Mouse (Mus musculus) G1E (cell line): ENCODE measurements around the gene Prr22. TPM values are rescaled to one million over a fixed set of nuclear protein-coding genes. Genes with fewer than 3 reads are reported as not detected.
A peak's percentile ranks its signal among the peaks of the same experiment; 100 is the strongest.

Experiments used
- ATAC-seq: 2 replicates; pipeline ENCODE4 v1.8.0; 2016; ENCODE audit warnings: mild to moderate bottlenecking; ENCODE audit not compliant: insufficient number of reproducible peaks, poor library complexity, low FRiP score, severe bottlenecking; ENCODE audit errors: extremely low read depth
- DNase-seq: peaks from one replicate; pipeline ENCODE4 v3.0.0; 2012; ENCODE audit warnings: low spot score
- H3K27me3 ChIP-seq: 2 replicates; pipeline ENCODE4 v1.6.1; 2012; ENCODE audit warnings: mild to moderate bottlenecking, low read length, inconsistent platforms; ENCODE audit not compliant: insufficient read depth
- H3K36me3 ChIP-seq: replicated peaks from 2 replicates; pipeline ENCODE3; 2012; ENCODE audit warnings: mild to moderate bottlenecking, inconsistent platforms
- H3K4me1 ChIP-seq: 2 replicates; pipeline ENCODE4 v1.6.1; 2012; ENCODE audit warnings: low read depth, low read length, inconsistent platforms, mixed read lengths; ENCODE audit not compliant: insufficient read depth
- H3K4me3 ChIP-seq: 2 replicates; pipeline ENCODE4 v1.5.1; 2012; ENCODE audit warnings: low read depth, mild to moderate bottlenecking, inconsistent platforms, low read length, moderate library complexity, mixed read lengths
- H3K9me3 ChIP-seq: replicated peaks from 2 replicates; pipeline ENCODE4 v1.6.1; 2012; ENCODE audit warnings: inconsistent platforms
- CTCF ChIP-seq: IDR thresholded peaks from 2 replicates; pipeline ENCODE4 v1.5.1; 2012; ENCODE audit warnings: low read depth, low read length, inconsistent platforms, mixed read lengths
- GATA1 ChIP-seq: IDR thresholded peaks from 2 replicates; pipeline ENCODE4 v1.6.1; 2012; ENCODE audit warnings: borderline replicate concordance, low read length, inconsistent platforms, mixed read lengths
- GATA2 ChIP-seq: IDR thresholded peaks from 2 replicates; pipeline ENCODE4 v1.6.1; 2012; ENCODE audit warnings: low read depth, low read length, inconsistent platforms, borderline replicate concordance
- POLR2AphosphoS5 ChIP-seq: IDR thresholded peaks from 2 replicates; pipeline ENCODE4 v1.6.1; 2012; ENCODE audit warnings: low read depth, low read length, inconsistent platforms; ENCODE audit not compliant: insufficient replicate concordance
- TAL1 ChIP-seq: conservative IDR thresholded peaks from 2 replicates; pipeline ENCODE4 v1.6.1; 2012; ENCODE audit warnings: low read depth, low read length, inconsistent platforms, mixed read lengths
- polyA plus RNA-seq: library from polyadenylated mRNA; stranded (reverse); fragments of >175 nt; gene quantifications from 2 replicates; pipeline ENCODE4 v1.2.3, GENCODE M21; 2012
- total RNA-seq, 2 experiments: library from RNA; stranded (forward) in 1 of 2; stranded (reverse) in 1 of 2; fragments of 200-1000 nt in 1 of 2; fragments of >200 nt in 1 of 2; fragmentation: Nextera tagmentation in 1 of 2; gene quantifications; 2 replicates each; pipeline ENCODE4 v1.2.3; 2014 to 2017

Gene Prr22
- total and polyA plus RNA-seq, 3 experiments = 0.22 to 3.5 TPM; not detected in 1

DNA sequence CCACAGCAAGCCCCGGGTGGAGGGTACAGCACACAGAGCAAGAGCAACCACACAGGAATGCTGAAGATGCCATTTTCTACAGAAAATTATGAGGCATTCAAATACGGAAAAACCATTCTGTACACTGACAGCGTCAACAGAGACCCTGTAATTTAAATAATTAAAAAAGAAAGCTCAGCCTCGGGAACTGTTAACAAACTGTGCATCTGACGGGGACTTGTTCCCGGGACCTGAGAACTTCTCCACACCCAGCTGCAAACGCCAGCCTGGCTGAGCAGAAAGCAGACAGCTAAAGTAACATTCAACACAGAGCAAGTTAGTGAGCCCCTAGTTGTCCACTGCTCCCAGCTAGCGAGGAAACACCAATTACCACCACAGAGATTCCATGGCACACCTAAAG, 32.0 kb downstream of the Prr22 start:
- ATAC-seq (no peak), DNase-seq (no peak)
- Histone ChIP-seq H3K27me3 (no peaks in the 10 kb centered on the region), H3K36me3 (peaks cover 90% of the 10 kb centered on the region), H3K9me3 (no peaks in the 10 kb centered on the region), H3K4me1 (peaks cover 3% of the 10 kb centered on the region; the same call in 1 of the 2 replicates), H3K4me3 (no peak overlapping the region)
- TF ChIP-seq GATA2 (no peak), CTCF (no peak), GATA1 (no peak), POLR2AphosphoS5 (no peak), TAL1 (no peak)

DNA sequence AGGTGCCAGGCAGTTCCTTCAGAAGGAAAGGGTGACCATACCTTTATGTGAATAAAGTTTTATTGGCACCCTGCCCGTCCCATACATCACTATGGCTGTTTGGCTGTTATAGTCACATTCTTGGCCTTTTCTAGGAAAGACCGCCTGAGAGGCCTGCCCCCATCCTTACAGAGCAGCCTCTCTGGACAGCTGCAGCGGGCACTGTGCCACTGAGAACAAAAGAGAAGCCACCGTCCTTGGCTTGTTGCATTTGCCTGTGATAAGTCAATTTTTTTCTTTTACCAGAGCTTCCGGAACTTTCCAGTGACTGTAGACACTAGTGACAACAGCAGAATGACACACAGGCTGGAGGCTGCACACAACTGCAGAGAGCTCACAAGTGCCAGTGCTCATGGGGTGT, 34.9 kb downstream of the Prr22 start:
- peaks cover 89% of the 10 kb centered on the region for H3K36me3 ChIP-seq
- peaks cover 12% of the 10 kb centered on the region for H3K4me1 ChIP-seq
- H3K27me3 ChIP-seq = no peaks in the 10 kb centered on the region
- no peak overlapping the region for H3K4me3 ChIP-seq
- no peak for DNase-seq
- no peak for ATAC-seq
- H3K9me3 ChIP-seq = no peaks in the 10 kb centered on the region
- TF ChIP-seq TAL1 (no peak), GATA1 (no peak), CTCF (no peak), GATA2 (no peak), POLR2AphosphoS5 (no peak)

DNA sequence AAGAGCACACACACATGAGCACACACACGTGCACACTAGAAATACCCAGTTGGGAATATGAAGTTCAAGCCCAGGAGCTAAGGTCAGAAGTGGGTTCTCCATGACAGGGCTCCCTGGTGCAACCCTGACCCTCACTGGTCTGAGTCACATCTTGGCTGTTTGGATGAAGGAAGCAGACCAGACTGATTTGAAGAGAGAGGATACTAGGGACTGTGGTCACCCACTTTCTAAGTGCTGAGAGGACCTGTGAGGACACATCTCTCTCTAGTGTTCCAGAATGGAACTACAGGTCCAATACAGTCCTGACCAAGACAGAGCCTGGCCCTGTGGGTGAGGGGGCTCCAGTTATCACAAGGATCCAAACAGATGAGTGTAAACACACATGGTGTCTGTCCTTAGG, 35.7 kb downstream of the Prr22 start:
- ATAC-seq (no peak), DNase-seq (no peak)
- no peak for TF ChIP-seq GATA2
- no peak for TF ChIP-seq GATA1
- 0 out of 2 replicates have a peak, but pooled peaks have one; percentile 3 for TF ChIP-seq CTCF
- TF ChIP-seq TAL1 = no peak
- no peak overlapping the region for H3K4me3 ChIP-seq
- no peaks in the 10 kb centered on the region for H3K9me3 ChIP-seq
- no peaks in the 10 kb centered on the region for H3K27me3 ChIP-seq
- peaks cover 17% of the 10 kb centered on the region for H3K4me1 ChIP-seq
- peaks cover 88% of the 10 kb centered on the region for H3K36me3 ChIP-seq

DNA sequence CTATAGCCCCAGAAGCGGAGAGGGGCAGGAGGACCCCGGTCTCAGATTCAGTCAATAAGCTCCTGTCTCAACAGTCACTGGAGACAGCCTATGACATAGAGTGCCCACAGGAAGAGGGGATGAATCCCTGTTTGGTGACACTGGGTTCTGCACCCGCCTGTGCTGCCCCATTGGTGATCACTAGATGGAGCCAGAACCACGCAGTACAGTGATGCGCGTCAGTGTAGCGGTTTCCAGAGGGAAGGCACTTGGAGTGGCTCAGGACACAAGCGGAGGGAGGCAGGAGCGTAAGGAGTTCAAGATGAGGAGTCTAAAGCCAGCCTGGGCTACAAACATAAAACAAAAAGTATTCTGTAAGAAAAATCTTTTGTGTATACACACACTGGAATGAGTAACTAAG, 38.5 kb downstream of the Prr22 start:
- no peak overlapping the region for H3K4me3 ChIP-seq
- DNase-seq = peak; percentile 45
- H3K36me3 ChIP-seq = peaks cover 80% of the 10 kb centered on the region
- H3K4me1 ChIP-seq = peaks cover 38% of the 10 kb centered on the region
- peak; percentile 50; the same call in 1 of the 2 replicates for ATAC-seq
- no peaks in the 10 kb centered on the region for H3K9me3 ChIP-seq
- TF ChIP-seq CTCF (peak; percentile 57; the same call in 1 of the 2 replicates), TAL1 (no peak)
- H3K27me3 ChIP-seq = no peaks in the 10 kb centered on the region

DNA sequence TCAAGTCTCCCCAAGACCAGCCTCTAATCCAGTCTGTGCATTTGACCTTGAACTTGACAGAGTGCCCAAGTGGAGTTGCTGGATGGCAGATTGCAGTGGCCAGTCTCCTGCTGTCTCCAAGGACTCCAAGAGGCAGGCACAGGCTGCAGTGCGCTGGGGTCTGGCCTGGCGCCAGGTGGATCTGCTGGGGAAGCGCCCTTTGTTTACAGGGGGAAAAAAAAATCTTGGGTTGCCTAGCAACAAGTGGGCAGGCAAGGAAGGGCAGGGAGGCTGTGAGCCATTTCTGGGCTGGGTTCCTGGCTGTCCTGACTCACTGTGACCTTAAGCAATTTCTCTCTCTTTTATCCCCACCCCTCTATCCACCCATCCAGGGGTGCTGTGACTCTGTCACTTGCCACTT, 40.2 kb downstream of the Prr22 start:
- no peak for ATAC-seq
- H3K27me3 ChIP-seq = no peaks in the 10 kb centered on the region
- H3K4me1 ChIP-seq = peaks cover 45% of the 10 kb centered on the region
- TF ChIP-seq TAL1 (no peak), GATA1 (no peak), GATA2 (no peak), POLR2AphosphoS5 (no peak), CTCF (no peak)
- no peak overlapping the region for H3K4me3 ChIP-seq
- peak; percentile 40 for DNase-seq
- H3K36me3 ChIP-seq = peaks cover 74% of the 10 kb centered on the region
- no peaks in the 10 kb centered on the region for H3K9me3 ChIP-seq

DNA sequence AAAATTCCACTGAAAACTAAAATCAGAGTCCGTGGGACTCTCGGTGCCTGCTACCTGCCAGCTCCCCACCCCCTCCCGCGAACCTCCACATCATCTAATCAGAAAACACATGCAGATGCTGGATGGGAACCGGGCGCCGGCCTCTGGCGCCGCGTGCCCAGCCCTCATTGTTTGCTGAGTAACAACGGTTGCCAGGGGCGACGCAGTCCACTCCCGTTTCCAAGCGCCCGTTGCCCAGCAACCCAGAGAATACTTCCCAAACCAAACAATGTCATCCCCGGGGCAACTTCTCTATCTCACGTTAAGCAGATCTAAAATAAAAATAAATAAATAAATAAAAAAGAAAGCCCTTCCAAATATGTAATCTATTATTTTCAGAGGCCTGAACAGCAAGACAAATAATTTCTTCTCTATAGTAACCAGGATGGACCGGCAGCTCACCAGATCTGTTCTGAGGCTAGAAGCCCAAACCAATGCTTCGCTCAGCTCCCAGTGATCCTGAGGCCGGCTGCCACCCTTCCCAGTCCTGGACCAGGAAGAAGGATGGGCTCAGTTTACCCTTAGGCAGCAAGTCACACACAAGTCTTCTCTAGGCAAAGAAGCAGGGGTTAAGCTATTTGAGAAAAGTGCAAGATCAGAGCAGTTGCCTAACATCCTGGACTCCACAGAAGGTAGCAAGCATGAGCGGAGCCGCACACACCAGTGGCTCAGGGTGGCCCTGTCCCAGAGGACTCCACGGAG, 44.4 kb downstream of the Prr22 start:
- Histone ChIP-seq H3K36me3 (peaks cover 62% of the 10 kb centered on the region), H3K27me3 (no peaks in the 10 kb centered on the region), H3K4me1 (peaks cover 55% of the 10 kb centered on the region), H3K9me3 (no peaks in the 10 kb centered on the region), H3K4me3 (no peak overlapping the region)
- ATAC-seq (no peak), DNase-seq (no peak)
- TF ChIP-seq CTCF (no peak), TAL1 (no peak), GATA2 (no peak), GATA1 (no peak), POLR2AphosphoS5 (no peak)

DNA sequence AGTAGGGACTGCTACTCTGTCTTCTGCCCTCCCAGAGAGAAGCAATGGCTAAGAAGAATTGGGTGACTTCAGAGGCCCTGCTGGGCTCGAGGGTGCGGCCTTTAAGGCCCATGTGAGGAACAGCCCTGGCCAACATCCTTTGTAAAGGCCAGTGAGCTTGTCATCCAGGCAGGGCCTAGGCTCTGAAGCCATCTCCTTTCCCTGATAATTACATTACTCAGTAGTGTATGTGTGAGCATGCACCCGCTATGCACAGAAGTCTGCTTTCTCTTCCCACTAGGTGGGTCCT, 45.0 kb downstream of the Prr22 start:
- H3K4me1 ChIP-seq = peaks cover 55% of the 10 kb centered on the region
- TF ChIP-seq TAL1 (no peak), POLR2AphosphoS5 (no peak), GATA1 (no peak), CTCF (no peak), GATA2 (no peak)
- H3K27me3 ChIP-seq = no peaks in the 10 kb centered on the region
- no peak for ATAC-seq
- H3K9me3 ChIP-seq = no peaks in the 10 kb centered on the region
- DNase-seq = no peak
- no peak overlapping the region for H3K4me3 ChIP-seq
- H3K36me3 ChIP-seq = peaks cover 62% of the 10 kb centered on the region
